Mouse (Mus musculus): ENCODE measurements around the gene Edaradd.

DNA sequence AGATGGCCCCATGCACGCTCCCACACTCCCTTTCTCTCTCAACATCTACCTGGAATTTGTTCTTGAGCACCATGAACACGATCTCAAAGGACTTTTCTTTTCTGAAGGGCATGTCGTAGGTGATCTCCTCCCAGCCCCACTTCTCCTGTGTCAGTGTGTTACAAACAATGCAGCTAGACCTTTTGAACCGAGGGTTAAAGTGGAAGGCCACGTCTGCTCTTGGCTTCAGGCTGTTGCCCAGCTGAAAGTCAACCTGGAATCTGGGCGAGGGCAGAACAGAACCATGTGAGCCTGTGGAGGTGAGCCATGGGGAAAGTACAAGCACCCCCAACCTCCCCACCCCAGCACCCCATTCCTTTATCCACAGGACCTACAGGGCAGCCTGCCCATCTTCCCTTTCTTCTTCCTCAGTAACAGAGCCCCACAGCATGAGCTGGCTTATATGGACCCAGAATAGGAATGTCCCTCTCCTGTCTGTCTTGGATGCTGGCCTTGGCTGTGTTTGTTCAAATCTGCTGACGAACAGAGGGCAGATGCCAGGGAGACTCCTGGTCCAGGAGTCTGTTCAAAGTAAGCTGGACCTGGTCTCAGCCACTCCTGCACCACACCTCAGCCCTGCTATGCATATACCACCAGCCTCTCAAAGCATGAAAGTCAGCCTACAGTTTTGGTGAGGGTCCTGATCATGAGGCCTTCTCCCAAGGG, 65.4 kb downstream of the Edaradd start:
- no peak for TF ChIP-seq POLR2A (IDR thresholded peaks at IDR 0.05; ENCODE audit: insufficient read depth, low read length)
- no peak for TF ChIP-seq CTCF (IDR thresholded peaks at IDR 0.05; ENCODE audit: low read depth, low read length)
- no peak for TF ChIP-seq EP300 (IDR thresholded peaks at IDR 0.05; ENCODE audit: insufficient read depth, low read depth, low read length)

All from ES-Bruce4 (cell line).